Mouse (Mus musculus) embryo, embryonic 10.5 days (tissue): ENCODE measurements around the gene Gm47955.
"Not testable (repeated sequence)": the region's sequence is repeated elsewhere in the genome, so short reads cannot be mapped to it uniquely, and the experiment has no call there.

Source experiments
- DNase-seq: peaks from one replicate; pipeline ENCODE4 v3.0.0-alpha.2; 2015; ENCODE audit warnings: low spot score

Gm47955 gene

DNA sequence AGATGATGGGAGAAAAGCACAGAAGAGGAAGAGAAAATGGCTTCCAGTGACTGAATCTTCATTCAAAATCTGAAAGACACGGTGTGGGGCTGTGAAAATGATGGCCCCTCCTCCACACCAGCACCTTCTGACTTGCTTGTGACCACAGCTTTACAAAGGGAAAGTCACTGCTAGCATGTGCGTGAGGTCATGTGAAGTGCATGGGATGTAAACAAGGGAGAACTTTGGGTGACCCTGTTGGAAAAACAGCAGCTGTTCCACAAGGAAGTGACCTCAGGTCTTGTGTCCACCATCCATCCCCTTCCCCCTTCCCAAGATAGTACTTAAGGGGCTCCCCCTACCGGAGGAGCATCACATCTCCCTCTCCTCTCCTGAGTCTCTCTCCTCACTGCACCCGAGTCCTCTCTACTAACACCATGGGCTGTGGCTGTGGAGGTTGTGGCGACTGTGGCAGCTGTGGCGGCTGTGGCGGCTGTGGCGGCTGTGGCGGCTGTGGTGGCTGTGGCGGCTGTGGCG lies at the start of gene Gm47955:
TSS of gene Gm47955 (plus strand) at position 417 of the 516 bp plus-strand sequence.
- DNase-seq = no peak

DNA sequence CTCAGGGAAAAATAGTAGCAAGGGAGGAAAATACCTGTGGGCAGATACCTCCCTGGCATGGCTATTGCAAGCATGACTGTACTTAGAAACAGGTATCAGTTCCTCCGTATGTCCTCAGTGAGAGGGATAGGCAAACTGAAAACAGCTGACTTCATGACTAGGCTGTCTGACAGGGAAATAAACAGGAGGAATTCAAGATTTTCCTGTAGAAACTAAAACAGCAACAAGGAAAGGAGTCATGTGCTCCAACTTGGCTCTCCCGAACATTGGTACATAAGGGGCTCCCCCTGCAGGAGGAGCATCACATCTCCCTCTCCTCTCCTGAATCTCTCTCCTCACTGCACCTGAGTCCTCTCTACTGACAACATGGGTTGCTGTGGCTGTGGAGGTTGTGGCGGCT lies 47.1 kb upstream of the Gm47955 start, which contains the start of gene A030005L19Rik:
TSS of gene A030005L19Rik (plus strand) at position 301 of the 400 bp plus-strand sequence.
- DNase-seq = no peak

DNA sequence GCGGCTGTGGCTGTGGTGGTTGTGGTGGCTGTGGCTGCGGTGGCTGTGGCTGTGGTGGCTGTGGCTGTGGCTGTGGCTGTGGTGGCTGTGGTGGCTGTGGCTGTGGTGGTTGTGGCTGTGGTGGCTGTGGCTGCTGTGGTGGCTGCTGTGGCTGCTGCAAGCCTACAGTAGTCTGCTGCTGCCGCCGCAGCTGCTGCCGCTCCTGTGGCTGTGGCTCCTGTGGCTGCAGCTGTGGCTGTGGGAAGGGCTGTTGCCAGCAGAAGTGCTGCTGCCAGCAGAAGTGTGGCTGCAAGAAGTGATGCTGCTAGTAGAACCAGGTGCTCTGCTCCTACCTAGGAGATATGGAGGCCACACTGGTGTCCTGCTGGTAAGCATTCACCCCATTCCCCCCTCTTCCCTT lies 46.7 kb upstream of the Gm47955 start:
- DNase-seq = not testable (repeated sequence)

DNA sequence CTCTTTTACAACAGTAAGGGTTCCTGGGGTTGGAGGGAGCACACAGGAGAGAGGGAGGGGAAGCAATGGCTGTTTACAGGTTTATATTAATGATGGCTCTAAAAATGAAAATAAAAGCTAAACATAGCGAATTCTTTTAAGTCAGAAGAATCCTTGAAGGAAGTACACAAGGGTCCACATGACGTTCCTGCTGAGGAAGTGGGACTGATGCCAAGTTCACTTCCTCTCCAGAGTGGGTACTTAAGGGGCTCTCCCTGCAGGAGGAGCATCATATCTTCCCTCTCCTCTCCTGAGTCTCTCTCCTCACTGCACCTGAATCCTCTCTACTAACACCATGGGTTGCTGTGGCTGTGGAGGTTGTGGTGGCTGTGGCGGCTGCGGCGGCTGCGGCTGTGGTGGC lies 35.4 kb upstream of the Gm47955 start, which contains the start of gene A030014E15Rik:
TSS of gene A030014E15Rik (plus strand) at position 268 of the 400 bp plus-strand sequence.
- no peak for DNase-seq

DNA sequence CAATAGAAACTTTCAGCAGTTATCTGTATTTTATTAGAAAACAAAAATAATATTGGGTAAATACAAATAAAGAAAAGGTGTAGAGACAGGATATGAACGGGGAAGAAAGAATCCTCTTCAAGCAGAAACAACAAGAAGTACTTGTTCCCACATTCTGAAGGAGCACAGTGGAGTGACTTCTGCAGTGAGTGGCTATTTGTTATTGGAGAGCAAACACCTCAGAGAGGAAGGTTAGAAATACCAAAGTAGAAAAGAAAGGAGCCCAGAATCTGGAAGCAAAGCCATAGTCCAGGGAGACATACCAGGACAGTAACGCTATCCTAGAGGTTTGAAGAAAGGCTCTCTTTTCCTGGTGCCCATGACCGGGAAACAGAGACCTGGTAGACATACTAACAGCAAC lies 29.5 kb upstream of the Gm47955 start:
- DNase-seq = not testable (repeated sequence)

DNA sequence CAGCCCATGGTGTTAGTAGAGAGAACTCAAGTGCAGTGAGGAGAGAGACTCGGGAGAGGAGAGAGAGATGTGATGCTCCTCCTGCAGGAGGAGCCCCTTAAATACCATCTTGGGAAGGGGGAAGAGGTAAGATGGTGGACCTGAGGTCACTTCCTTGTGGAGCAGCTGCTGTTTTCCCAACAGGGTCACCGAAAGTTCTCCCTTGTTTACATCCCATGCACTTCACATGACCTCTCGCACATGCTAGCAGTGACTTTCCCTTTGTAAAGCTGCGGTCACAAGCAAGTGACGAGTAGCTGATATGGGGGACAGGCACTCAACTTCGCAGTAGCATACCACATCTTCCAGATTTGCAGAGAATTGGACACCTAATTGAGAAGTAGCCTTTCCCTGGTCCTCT lies 28.8 kb upstream of the Gm47955 start, which contains the start of gene Gm6217:
TSS of gene Gm6217 (minus strand) at position 74 of the 400 bp plus-strand sequence.
- DNase-seq = not testable (repeated sequence)

DNA sequence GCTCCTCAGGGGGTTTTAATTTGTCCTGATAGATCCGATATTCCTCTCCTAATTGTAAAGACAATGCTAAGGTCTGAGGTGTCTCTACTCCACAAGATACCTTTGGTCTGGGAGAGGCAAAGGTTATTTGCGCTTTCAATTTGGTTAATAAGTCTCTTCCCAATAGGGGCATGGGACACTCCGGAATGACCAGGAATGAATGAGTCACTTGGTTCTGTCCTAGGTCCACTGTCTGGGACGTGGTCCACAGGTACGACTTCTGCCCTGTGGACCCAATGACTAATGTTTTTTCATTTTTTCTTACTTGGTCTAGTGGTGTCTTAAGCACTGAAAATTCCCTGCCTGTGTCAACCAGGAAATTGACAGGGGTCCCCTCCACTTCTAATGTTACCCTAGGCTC lies 21.4 kb upstream of the Gm47955 start:
- no peak for DNase-seq

DNA sequence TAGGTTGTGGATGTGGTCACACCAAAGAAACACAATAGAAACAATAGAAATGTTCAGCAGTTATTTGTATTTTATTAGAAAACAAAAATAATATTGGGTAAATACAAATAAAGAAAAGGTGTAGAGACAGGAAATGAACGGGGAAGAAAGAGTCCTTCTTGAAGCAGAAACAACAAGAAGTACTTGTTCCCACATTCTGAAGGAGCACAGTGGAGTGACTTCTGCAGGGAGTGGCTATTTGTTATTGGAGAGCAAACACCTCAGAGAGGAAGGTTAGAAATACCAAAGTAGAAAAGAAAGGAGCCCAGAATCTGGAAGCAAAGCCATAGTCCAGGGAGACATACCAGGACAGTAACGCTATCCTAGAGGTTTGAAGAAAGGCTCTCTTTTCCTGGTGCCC lies 17.6 kb upstream of the Gm47955 start:
- not testable (repeated sequence) for DNase-seq

DNA sequence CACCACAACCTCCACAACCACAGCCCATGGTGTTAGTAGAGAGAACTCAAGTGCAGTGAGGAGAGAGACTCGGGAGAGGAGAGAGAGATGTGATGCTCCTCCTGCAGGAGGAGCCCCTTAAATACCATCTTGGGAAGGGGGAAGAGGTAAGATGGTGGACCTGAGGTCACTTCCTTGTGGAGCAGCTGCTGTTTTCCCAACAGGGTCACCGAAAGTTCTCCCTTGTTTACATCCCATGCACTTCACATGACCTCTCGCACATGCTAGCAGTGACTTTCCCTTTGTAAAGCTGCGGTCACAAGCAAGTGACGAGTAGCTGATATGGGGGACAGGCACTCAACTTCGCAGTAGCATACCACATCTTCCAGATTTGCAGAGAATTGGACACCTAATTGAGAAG lies 16.8 kb upstream of the Gm47955 start, which contains the start of gene A030003K21Rik:
TSS of gene A030003K21Rik (minus strand) at position 94 of the 400 bp plus-strand sequence.
- not testable (repeated sequence) for DNase-seq

DNA sequence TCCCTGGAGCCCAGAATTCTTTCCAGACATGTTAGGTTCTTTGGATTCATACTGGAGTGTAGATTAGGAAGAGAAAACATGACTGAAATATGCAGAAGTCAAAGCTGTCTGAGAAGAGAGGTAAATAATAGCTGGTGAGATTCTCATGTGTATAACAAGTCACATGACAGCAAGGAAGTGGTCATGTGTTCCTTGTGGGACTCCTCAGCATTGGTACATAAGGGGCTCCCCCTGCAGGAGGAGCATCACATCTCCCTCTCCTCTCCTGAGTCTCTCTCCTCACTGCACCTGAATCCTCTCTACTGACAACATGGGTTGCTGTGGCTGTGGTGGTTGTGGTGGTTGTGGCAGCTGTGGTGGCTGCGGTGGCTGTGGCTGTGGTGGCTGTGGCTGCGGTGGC lies 14.1 kb upstream of the Gm47955 start:
- not testable (repeated sequence) for DNase-seq

DNA sequence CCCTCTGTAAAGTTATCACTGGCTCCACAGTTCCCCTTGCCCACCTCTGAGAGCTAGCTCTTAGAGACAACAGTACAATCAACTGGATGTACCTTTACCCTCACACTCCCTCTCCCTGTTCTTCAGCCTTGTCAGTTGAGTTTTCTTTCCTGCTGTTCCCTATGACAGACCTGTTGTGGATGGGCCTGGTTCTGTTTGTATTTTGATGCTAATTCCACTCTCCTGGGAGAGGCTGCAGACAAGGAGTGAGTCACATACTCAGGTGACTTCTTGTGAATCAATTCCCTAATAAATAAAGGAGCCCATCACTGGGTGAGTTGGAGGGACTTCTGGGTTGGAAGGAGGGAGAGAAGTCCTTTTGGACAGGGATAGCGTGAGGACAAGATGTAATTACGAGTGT lies 11.5 kb upstream of the Gm47955 start:
- DNase-seq = no peak

DNA sequence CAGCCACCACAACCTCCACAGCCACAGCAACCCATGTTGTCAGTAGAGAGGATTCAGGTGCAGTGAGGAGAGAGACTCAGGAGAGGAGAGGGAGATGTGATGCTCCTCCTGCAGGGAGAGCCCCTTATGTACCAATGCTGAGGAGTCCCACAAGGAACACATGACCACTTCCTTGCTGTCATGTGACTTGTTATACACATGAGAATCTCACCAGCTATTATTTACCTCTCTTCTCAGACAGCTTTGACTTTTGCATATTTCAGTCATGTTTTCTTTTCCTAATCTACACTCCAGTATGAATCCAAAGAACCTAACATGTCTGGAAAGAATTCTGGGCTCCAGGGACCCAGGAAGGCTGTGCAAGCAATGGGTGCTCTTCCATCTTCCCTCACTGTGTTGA lies 4.2 kb upstream of the Gm47955 start, which contains the start of gene Gm7544:
TSS of gene Gm7544 (minus strand) at position 101 of the 400 bp plus-strand sequence.
- DNase-seq = not testable (repeated sequence)

DNA sequence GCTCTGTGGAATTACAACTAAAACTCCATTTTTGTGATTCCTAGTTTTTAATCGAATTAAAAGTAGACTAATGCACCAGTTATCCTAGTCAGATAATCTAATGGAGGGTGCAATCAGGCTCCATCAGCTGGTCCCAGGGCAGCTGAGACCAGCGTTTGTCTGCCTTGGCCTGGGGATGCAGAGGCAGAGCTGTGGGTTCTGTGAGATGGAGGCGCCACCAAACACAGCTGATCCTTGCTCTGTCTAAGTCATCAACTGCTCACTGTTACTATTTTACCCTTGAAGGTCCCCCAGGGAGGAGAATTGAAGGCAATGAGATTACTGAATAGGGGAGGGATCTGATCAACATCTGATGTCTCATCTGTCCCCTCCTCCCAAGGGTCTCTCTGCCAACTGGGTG lies 6.3 kb downstream of the Gm47955 start:
- DNase-seq = no peak

DNA sequence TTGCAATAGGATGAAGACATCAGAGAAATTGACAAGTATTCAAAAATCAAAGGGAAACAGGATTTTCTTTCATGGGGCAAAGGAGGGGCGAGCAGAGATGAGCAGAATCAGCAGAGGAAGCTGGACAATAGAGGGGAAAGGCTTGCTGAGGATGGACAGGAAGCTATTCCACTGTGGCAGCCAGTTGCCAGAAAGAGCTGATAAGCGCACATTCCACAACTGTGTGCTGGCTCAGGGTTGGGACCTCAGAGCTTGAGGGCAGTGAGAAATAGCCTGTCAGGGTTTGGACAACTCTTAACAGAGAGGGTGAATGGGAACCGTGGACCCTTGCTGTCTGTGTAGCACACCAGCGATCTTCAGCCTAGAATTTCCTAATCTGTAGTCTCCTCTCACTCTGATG lies 12.0 kb downstream of the Gm47955 start:
- peak; percentile 21 for DNase-seq

DNA sequence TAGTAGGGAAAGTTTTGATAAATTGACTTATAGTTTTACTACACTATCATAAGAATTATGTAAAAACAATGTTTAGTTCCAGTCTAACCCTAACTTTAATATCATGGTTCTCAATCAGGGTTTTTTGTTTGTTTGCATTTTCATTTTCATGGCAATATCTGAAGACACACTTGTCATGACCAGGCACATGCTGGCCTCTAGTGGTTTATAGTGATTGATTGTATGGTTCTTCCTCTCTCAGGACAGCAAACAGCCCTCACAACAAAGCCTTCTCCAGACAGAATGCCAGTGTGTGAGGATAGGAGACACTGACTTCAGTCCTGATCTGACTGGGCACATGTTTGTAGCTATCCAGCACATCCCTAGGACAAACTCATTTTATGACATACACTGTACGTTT lies 13.2 kb downstream of the Gm47955 start:
- no peak for DNase-seq

DNA sequence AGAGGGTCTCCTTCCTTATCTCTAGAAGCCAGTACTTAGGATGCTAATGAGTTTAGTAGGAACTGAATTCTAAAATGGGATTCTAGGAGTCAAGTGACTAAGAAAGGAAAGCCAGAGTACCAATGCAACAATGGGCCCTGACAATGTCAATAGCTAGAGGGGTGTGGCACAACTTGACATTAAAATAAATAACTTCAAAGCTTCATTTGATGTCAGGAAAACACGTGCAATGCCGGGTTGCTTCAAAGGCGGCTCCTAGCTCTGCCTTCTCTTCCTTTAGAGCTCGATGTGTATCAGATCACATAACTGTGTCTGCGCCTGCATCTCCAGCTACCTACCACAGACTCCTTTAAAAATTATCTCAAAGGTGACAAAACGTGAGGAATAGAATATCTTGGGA lies 13.8 kb downstream of the Gm47955 start:
- DNase-seq = no peak

DNA sequence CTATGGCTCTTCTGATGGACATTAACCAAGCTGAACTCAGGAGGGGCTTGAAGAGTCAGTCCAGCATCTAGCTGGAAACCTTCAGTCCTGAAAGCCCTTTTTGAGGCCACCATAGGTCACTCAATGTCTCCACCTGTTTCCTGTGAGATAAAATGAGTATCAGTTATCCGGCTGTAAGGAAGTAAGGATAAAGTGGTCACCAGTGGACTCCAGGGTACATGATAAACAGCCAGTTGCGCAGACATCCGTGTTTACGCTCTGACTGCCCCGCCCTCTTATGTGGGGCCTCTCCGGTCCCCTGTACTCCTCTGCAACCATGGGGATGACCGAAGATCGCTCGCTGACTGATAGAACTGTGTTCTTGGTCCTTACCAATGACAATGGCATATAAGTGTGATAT lies 14.3 kb downstream of the Gm47955 start:
- no peak for DNase-seq

DNA sequence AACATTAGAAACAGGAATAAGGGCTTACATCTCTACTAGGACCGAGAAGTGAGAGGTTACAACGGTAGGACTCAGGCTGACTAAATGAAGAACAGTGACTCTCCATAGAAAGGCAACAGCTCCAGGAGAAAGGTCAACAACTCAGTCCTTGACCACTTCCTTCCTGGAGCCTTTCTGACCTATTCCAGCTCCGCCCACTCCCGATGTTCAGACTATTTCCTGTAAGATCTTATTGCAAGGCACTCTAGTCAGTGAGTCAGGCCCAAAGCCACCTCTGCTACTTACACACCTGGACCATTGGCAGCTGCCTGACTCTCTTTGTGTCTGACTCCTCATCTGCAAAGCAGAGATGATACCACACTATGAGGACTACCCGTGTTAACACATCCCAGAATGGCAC lies 15.7 kb downstream of the Gm47955 start:
- no peak for DNase-seq

DNA sequence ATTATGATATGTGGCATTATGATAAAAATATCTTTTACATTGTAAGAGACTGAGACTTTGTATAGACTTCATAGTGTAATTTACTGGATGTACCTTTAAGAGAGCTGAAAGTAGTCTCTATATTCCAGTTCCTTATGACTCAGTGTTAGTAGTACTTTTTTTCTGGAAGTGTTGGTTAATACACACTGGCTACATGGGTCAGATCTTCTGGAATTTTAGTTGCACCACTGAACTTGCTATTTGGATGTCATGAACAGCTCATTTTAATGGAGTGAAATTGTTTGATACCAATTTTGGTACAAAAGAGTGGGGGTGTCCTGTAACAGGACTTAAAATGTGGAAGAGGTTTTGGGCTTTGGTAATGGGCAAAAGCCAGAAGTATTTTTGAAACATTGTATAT lies 17.8 kb downstream of the Gm47955 start:
- no peak for DNase-seq

DNA sequence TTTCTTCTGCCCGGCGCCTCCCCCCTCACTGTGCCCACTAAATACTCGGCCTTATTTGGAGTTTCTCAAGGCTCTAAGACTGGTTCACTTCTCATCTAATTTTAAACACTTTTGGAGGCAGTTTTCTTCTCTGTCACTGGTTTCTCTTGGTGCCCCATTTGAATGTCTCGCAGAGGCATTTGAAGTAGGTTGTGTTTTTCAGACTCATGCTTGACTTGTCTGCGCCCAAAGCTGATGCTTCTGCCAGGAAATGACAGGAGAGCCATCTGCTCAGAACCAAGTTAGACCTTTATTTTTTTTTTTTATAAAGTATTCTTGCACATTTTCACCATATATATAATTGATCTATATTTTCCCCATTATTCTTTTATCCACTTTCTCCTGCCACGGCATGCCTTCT lies 26.7 kb downstream of the Gm47955 start:
- no peak for DNase-seq

DNA sequence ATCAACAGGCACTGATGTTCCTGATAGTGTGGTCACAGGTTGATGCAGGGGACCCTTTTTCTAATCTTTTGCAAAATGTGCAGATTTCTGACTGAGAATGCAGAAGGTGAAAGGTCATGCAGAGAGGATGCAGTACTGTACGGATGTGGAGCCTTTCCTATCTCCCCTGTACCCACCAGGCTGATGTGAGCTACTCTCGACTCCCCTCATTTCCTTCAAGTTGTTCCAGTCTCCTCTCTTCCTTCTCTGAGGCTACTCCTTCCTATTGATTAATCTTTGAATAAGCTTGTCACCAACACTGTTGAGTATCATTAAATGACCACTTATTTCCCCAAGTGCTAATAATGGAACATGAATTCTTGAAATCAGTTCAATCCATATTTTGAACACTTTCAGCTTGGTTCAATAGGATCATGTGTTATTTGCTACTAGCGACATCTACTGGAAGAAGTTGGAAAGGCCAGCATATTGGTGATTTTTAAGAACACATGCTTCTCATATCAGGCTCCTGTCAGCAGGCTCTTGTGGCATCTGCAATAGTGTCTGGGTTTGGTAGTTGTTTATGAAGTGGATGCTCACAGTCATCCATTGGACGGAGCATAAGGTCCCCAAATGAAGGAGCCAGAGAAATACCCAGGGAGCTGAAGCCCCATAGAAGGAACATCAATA lies 27.6 kb downstream of the Gm47955 start:
- peak; percentile 85 for DNase-seq

DNA sequence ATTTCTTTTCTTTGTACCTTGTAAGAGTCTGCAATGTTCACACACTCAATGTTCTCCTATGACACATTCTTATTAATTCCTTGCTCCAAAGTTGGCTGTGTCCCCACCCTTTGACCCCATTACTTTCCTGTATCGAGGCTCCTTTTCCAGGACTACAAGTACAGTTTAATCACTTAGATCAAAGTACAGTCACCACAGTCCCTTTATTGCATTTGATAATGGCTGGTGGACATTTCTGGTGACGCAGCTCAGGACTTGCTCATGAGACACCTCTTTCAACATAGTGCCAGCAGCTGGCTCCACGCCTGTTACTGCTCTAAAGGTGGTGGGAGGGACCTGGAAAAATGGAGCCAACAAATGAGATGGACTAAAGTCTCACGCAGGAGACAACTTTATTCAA lies 31.0 kb downstream of the Gm47955 start:
- DNase-seq = no peak

DNA sequence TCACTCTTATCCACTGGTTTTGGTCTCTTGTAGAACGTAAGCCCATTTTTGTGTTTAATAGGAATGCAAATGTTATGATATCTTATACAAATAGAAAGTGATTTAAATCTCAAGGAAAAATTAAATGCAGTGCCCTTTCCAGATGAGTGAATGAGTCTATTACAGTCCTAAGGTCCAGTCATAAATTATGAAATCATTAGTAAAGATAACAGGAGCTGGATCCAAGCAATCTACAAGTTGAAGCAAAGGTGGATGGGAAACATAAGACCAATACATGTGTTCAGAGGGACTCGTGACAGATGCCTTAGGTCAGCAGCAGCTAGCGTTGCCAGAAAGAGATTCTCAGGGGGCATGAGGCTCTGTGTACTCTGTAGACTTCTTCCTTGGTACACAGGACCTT lies 31.5 kb downstream of the Gm47955 start:
- DNase-seq = no peak

DNA sequence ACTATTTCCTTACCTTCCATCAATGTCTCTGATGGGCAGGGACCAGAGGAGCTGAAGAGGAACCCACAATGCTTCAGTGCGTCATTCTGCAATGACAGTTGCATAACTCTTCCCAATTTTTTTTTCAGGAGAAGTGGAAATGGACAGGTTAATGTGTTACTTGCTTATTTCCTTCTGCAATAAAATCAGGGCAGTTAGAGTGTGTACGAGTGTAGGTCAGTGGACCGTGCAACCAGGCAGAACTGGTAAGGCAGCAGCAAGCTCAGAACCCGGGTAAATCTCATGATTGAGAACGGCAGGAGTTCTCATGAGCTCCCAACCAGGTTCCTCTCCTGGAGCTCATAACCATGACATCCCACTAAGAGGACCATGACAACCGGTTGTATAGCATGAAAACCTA lies 32.0 kb downstream of the Gm47955 start:
- no peak for DNase-seq
